Mouse (Mus musculus) v-Abl transformed pro-B cells (cell line): ENCODE data around the gene Smarca2.

Experiments
- in situ Hi-C, 2 experiments: fragments of 400-800 bp; cut with MboI; formaldehyde crosslinking; loops; one replicate each; pipeline ENCODE4 v1.15.1; 2025; ENCODE audit not compliant: unreplicated experiment in 2 of 2

Smarca2 gene

DNA sequence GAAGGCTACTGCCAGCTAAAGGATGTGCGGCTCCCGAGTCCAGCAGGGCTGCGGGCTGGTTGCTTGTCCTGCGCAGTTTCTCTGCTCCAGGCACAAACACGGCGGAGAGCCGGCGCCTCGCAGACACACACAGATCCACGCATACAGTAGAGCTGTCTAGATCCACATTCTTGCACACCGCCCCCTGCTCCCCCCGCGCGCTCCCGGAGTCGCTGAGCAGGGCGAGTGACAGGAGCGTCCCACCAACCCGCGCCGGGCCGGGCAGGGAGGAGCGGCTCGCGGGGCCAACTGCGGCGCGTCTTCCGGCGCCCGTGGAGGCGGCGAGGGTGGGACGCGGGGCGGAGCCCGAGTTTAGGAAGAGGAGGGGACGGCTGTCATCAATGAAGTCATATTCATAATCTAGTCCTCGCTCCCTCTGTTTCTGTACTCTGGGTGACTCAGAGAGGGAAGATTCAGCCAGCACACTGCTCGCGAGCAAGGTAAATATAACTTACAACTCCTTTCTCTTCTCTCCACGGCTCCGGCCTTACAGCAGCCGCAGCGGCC, at the start of gene Smarca2:
Smarca2 (plus strand) TSS at position 296 of the 546 bp plus-strand sequence.
- in situ Hi-C loops: loop anchor here (5.0 to 25.0 kb wide), 3 partner anchors 37 to 1407 kb away; partner anchors contain the start of genes Dmrt2 (in 1 of the 2) and Rfx3 (in 1 of the 2)

DNA sequence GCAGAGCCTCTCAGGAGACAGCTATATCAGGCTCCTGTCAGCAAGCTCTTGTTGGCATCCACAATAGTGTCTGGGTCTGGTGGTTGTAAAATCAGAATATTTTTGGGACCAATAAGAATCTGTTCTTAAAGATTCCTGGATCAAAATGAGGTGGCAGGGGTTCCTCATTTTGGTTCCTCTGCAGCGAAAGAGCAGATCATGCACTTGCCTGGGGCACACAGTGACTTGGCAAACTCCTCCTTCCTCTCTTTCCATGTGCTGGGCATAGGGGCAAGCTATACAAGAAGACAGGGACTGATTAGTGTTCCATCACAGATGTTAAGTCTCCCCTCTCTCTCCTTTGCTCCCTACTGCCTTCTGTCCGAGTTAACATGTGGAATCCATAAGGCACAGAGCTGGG, 40.0 kb upstream of the Smarca2 start:
- in situ Hi-C loops: no loop called here

- in situ Hi-C loops: no loop called here
Measured at GRCm38 (mm10) chr19:26566109-26566508, 38.7 kb upstream of the Smarca2 start.

- in situ Hi-C loops: no loop called here
Measured at GRCm38 (mm10) chr19:26568236-26568635, 36.6 kb upstream of the Smarca2 start.

- in situ Hi-C loops: no loop called here
Measured at GRCm38 (mm10) chr19:26568941-26569340, 35.9 kb upstream of the Smarca2 start.

DNA sequence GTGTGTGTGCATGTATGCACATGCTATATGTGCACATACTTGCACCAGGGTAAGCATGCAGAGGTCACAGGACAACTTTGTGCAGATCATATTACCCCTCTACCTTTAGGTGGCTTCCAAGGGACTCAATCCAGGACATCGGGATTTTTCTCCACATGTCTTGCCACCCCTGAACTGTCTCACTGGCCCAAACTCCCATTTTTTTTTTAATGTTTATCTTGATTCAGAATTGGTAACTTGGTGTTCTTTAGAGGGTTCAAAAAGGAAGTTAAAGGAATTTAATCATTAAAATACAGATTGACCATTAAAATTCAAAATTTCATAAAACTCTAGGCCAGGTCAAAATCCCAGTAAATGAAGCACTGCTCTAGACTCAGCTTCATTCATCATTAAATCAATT, 35.4 kb upstream of the Smarca2 start:
- in situ Hi-C loops: no loop called here

DNA sequence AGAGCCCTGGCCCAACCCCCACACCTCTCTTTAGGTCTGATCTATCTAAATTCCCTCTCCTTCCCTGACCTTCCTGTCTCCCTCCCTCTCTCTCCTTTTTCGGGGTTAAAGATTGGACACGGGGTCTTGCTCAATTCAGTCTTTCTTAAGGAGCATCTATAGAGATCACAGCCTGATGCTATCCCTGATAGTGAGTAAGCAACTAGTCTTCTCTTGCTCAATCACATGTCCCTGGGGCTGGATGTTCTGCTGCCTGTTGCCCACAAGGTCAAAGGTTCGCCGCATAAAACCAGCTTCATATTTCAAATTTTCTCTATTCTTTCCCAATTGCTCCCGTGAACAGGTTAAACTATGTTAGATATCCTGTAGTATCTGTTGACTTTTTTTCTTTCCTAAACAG, 25.2 kb upstream of the Smarca2 start:
- in situ Hi-C loops: no loop called here

- in situ Hi-C loops: no loop called here
Measured at GRCm38 (mm10) chr19:26580061-26580460, 24.8 kb upstream of the Smarca2 start.

- in situ Hi-C loops: no loop called here
Measured at GRCm38 (mm10) chr19:26594661-26595060, 10.2 kb upstream of the Smarca2 start.

DNA sequence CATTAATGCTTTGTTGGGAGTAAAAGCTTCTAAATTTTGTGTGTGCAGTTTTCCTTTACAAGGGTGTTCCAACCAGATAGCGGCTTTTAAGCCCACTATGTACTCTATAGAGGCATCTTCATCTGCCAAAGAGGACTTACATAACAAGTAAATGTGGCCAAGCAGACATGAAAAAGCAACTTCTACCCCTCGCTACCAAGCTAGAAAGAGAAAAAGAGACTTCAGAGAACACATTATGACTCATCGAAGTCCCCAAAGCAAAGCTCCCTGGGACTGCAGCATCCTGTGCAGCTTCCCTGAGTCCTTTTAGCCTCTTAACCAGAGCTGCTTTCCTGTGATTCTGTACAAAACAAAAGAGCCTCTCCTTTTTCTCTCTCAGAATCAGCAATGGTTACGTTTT, 3.4 kb upstream of the Smarca2 start:
- in situ Hi-C loops: loop anchor here in 1 of 2 experiments (10.0 to 25.0 kb wide), 2 partner anchors 927 to 1411 kb away; partner anchors contain the start of genes Dmrt2 and Rfx3

DNA sequence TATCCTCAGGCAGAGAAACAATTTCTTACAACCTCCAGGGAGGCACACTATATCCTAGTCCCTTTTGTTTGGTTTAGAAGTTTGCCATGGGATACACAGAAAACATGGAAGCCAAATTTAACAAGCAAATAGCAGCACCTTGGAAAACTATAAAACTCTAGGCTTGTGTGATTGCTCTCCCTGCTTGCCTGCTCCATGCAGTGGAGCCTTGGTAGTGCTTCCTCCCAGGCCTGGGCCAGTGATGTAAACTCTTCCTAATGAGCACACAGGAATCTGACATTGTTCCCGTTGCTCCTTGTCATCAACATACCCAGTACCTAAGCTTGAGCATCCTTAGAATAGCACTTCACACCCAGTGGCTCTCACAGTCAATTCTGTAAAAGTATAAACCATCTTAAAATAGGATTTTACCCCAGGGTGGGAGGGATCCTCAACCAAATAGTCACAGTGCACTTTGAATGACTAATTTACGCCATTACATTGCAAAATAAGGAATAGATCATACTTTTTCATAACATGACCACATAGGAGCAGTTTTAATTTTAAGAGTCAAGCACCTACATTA, 1.5 kb upstream of the Smarca2 start:
- in situ Hi-C loops: loop anchor here in 1 of 2 experiments (10.0 to 25.0 kb wide), 2 partner anchors 929 to 1409 kb away; partner anchors contain the start of genes Dmrt2 and Rfx3

- in situ Hi-C loops: loop anchor here in 1 of 2 experiments (10.0 to 25.0 kb wide), 2 partner anchors 929 to 1408 kb away; partner anchors contain the start of genes Dmrt2 and Rfx3
Measured at GRCm38 (mm10) chr19:26603906-26604754, 720 bp upstream of the Smarca2 start.

GRCm38 (mm10) chr19:26605438-26606320, 829 bp downstream of the Smarca2 start:
- in situ Hi-C loops: loop anchor here (5.0 to 25.0 kb wide), 3 partner anchors 37 to 1407 kb away; partner anchors contain the start of genes Dmrt2 (in 1 of the 2) and Rfx3 (in 1 of the 2)

DNA sequence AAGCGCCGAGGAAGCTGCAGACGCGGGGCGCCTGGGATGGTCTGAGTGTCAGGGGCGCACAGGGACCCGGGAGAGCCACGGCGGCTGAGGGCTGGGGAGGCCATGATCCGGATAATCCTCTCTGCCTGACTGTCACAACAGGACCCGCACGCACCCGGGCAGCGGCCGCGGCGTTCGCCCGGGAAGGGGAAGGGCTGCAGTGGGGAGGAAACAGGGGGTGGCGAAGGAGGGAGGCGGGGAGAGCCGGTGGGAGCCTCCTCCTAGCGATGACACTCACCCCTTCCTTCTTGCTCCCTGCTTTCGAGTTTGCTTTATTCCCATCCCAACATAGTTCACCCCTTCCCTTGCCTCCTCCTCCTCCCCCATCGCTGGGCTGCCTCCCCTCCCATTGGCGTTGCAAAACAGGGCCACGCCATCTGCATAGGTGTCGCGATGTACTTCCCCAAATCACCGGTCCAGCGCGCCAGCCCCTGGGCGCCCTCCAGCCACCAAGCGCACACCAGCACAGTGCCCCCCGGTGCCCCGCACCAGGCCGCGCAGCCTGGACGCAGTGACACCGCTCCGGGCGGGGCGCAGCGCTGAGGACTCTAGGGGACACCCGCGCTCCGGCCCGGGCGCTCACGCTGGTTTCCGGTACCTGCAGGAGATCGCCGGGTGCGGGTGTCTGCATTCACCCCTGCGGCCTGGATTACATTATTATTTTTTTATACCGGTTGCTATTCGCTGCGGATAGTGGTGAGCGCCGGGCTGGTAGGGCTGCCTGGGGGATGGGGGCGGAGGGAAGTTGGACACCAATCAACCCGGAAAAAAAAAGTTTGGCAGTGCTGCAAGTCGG, 1.7 kb downstream of the Smarca2 start:
- in situ Hi-C loops: loop anchor here (5.0 to 25.0 kb wide), 3 partner anchors 36 to 1406 kb away; partner anchors contain the start of genes Dmrt2 (in 1 of the 2) and Rfx3 (in 1 of the 2)

- in situ Hi-C loops: loop anchor here (5.0 to 25.0 kb wide), 3 partner anchors 35 to 1405 kb away; partner anchors contain the start of genes Dmrt2 (in 1 of the 2) and Rfx3 (in 1 of the 2)
Measured at GRCm38 (mm10) chr19:26607156-26607536, 2.3 kb downstream of the Smarca2 start.

DNA sequence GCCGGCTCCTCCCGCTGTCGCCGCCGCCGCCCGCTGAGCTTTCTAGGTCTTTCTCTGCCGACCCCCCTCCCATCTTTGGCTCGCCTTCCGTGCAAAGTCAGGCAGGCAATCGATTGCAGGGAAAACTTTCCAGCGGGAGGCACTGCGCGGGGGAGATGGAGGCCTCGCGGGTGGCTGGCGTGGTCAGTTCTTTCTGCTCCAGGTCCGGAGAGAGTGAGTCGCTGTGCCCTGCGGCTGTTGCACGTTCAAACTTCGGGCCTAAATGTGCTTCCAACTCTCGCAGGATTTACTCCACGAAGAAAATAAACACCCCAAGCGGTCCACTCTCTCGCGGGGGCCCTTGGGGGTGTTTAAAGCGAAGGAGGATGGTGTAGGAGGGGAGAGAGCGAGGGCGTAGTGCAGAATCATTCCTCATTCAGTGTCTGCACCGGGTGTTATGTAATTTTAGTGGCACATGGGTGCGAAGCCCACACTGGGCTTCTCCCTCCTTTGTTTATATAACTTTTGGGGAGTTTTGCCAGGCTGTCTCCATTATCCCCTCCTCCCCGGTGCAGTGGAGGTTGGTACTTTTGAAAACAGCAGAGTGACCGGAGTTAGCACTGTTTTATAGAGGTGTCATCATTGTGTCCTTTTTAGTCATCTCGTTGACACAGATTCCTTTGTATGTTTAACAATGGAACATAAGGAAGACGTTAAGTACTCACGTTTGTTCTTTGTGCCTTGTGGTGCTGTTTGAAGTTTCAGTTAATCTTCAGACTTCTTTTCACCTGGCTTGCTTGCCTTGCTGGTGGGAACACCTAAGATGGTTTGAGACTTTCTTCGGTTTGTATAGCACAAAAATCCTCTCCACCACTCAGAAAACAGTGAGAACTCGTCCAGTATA, 2.9 kb downstream of the Smarca2 start:
- in situ Hi-C loops: loop anchor here (5.0 to 25.0 kb wide), 3 partner anchors 35 to 1405 kb away; partner anchors contain the start of genes Dmrt2 (in 1 of the 2) and Rfx3 (in 1 of the 2)

DNA sequence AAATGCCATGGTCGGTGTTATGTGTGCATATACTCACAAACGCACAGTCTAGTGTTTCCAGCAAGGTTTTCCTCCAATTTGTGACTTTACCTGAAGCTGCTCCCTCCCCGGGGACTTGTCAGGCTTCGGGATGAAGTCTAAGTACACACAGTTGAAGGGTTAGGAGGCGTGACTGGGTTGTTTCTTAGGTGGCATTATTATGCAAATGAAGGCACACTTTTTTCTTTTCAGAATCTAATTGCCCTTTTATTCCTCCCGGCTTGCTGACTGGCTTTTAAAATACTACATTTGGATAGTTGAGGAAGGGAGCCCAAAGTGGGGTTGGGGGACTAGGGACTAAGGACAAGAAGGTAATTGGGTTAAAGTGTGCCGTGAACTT, 3.6 kb downstream of the Smarca2 start:
- in situ Hi-C loops: loop anchor here (5.0 to 25.0 kb wide), 3 partner anchors 34 to 1404 kb away; partner anchors contain the start of genes Dmrt2 (in 1 of the 2) and Rfx3 (in 1 of the 2)

DNA sequence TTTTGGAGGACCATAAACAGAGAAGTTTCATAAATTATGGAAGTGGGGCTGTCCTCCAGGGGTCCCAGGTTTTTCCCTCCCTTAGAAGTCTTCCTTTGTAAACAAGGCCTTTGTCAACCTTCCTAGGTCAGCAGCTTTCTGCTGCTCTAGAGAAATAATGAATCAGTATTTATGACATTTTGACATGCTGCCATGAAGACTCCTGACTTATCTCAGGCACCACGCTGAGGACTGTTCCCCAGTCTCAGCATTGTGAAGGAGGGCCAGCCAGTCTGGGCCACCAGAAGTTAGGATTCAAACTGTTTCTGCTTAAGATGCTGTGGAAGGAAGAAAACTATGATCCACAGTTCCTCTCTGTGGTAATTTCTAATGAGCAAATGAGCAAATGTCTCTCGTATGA, 4.8 kb downstream of the Smarca2 start:
- in situ Hi-C loops: loop anchor here (5.0 to 25.0 kb wide), 3 partner anchors 33 to 1403 kb away; partner anchors contain the start of genes Dmrt2 (in 1 of the 2) and Rfx3 (in 1 of the 2)
